Mouse (Mus musculus) ES-E14 (cell line): ENCODE results near the gene Tdrd9. TPM values are rescaled to one million over a fixed set of nuclear protein-coding genes. Genes with fewer than 3 reads are reported as not detected.

Experiments
- DNase-seq: peaks from one replicate; pipeline ENCODE4 v3.0.0-alpha.2; 2013; ENCODE audit warnings: low read depth, low spot score
- H3K27ac ChIP-seq: 2 replicates; pipeline ENCODE4 v1.5.1; 2012; ENCODE audit warnings: low read depth, mild to moderate bottlenecking, low read length, moderate library complexity, mixed read lengths; ENCODE audit not compliant: poor library complexity, insufficient read depth, severe bottlenecking
- H3K36me3 ChIP-seq: 2 replicates; pipeline ENCODE4 v1.6.1; 2012; ENCODE audit warnings: mild to moderate bottlenecking, low read length, moderate library complexity, mixed read lengths; ENCODE audit not compliant: control insufficient read depth, poor library complexity, insufficient read depth, severe bottlenecking
- H3K4me1 ChIP-seq, 2 experiments: fragments of 150-350 bp in 1 of 2; sonication (generic) in 1 of 2; 2 replicates each; pipeline ENCODE4 v1.6.1; 2012; ENCODE audit warnings: low read length in 2 of 2, mild to moderate bottlenecking in 1 of 2, mixed read lengths in 1 of 2; ENCODE audit not compliant: control insufficient read depth in 2 of 2, insufficient read depth in 2 of 2, poor library complexity in 1 of 2
- H3K4me3 ChIP-seq, 2 experiments: fragments of 150-350 bp in 1 of 2; sonication (generic) in 1 of 2; 2 replicates each; pipeline ENCODE4 v1.5.1; 2012; ENCODE audit warnings: low read length in 2 of 2, low read depth in 1 of 2, mild to moderate bottlenecking in 1 of 2, mixed read lengths in 1 of 2; ENCODE audit not compliant: insufficient read depth in 1 of 2, poor library complexity in 1 of 2, severe bottlenecking in 1 of 2
- H3K9ac ChIP-seq: 2 replicates; pipeline ENCODE4 v1.6.1; 2012; ENCODE audit warnings: low read depth, mild to moderate bottlenecking, low read length, mixed read lengths; ENCODE audit not compliant: poor library complexity, insufficient read depth, severe bottlenecking
- H3K9me3 ChIP-seq: fragments of 150-350 bp; sonication (generic); 2 replicates; pipeline ENCODE4 v1.6.1; 2012; ENCODE audit warnings: low read depth, mild to moderate bottlenecking, low read length; ENCODE audit not compliant: control insufficient read depth, insufficient read depth
- CHD2 ChIP-seq: IDR thresholded peaks from 2 replicates; pipeline ENCODE4 v1.6.1; 2014; ENCODE audit warnings: mild to moderate bottlenecking, low read depth, low read length, inconsistent platforms
- HCFC1 ChIP-seq: IDR thresholded peaks from 2 replicates; pipeline ENCODE4 v1.6.1; 2012; ENCODE audit warnings: low read length, inconsistent platforms, borderline replicate concordance; ENCODE audit not compliant: insufficient read depth
- MAFK ChIP-seq: IDR thresholded peaks from 2 replicates; pipeline ENCODE4 v1.6.1; 2014; ENCODE audit warnings: mild to moderate bottlenecking, low read depth, low read length, inconsistent platforms; ENCODE audit not compliant: insufficient read depth
- ZC3H11A ChIP-seq: IDR thresholded peaks from 2 replicates; pipeline ENCODE4 v1.6.1; 2012; ENCODE audit warnings: low read depth, mild to moderate bottlenecking, inconsistent platforms, low read length, borderline replicate concordance
- ZNF384 ChIP-seq: IDR thresholded peaks from 2 replicates; pipeline ENCODE4 v1.6.1; 2012; ENCODE audit warnings: low read depth, low read length, inconsistent platforms
- in situ Hi-C, 2 experiments: fragments of 600-800 bp; cut with MboI; formaldehyde crosslinking; loops; one replicate each; pipeline ENCODE4 v1.15.1; 2025; ENCODE audit warnings: low sequenced_read_pairs in 2 of 2, inconsistent platforms in 1 of 2; ENCODE audit not compliant: unreplicated experiment in 2 of 2
- total RNA-seq: library from RNA; depleted of rRNA; stranded (reverse); fragments of 300-350 nt; gene quantifications from 2 replicates; pipeline ENCODE4 v1.2.3, GENCODE M21; 2012

Tdrd9 gene
- total RNA-seq, 1 experiment = 0.67 TPM

GRCm38 (mm10) chr12:111931411-111932025 is 39.8 kb upstream of the Tdrd9 start:
- no peak overlapping the region for H3K4me3 ChIP-seq
- no peak overlapping the region for H3K27ac ChIP-seq
- peaks cover 4% of the 10 kb centered on the region in 2 experiments; a peak in 3 of 4 replicates for H3K4me1 ChIP-seq
- no peak for TF ChIP-seq HCFC1
- no peak for TF ChIP-seq ZC3H11A
- TF ChIP-seq ZNF384 = no peak
- no peak for TF ChIP-seq CHD2
- no peak for TF ChIP-seq MAFK
- no peaks in the 10 kb centered on the region for H3K9me3 ChIP-seq
- in situ Hi-C loops = no loop called here
- no peaks in the 10 kb centered on the region for H3K36me3 ChIP-seq
- H3K9ac ChIP-seq = no peak overlapping the region
- no peak for DNase-seq

GRCm38 (mm10) chr12:111932513-111932912 is 38.8 kb upstream of the Tdrd9 start:
- in situ Hi-C loops = no loop called here
- Histone ChIP-seq H3K4me3 (no peak overlapping the region), H3K27ac (no peak overlapping the region), H3K9ac (no peak overlapping the region), H3K4me1 (peaks cover 4 to 11% of the 10 kb centered on the region in 2 experiments; a peak in 3 of 4 replicates), H3K9me3 (no peaks in the 10 kb centered on the region), H3K36me3 (no peaks in the 10 kb centered on the region)
- TF ChIP-seq CHD2 (no peak), ZC3H11A (no peak), MAFK (no peak), HCFC1 (no peak), ZNF384 (no peak)
- DNase-seq = no peak

DNA sequence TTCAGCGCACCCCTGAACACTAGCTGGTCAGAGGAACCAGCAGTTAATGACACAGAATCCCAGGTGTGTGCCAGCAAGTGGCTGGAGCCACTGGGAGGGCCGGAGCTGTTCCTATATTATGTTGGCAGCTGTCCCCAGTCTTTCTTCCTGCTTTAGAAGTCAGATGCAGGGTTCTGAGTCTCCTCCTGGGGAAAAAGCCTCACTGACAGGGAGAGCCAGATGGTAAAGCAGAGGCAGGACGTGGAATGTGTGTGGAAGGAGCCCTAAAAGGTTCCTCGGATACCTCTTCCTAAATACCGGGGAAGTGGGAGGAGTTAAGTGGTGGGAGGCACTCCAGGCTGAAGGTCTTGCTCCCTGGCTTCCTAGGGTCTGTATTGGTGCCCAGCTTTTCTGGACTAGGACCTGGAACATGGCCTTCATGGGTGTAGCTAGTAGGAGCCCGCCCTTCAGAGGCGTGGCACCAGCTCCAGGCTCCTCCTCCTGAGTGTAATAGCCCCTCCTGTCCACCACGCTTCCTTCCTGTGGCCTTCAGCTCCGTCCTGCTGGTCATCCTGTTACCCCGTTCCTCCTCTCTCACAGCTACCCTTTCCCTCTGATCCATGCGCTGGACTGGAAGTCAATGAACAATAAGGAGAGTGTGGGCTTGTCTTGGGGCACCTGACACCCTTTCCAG is 38.2 kb upstream of the Tdrd9 start:
- TF ChIP-seq ZC3H11A (no peak), ZNF384 (no peak), MAFK (no peak), HCFC1 (no peak), CHD2 (no peak)
- H3K4me1 ChIP-seq = peaks cover 9 to 17% of the 10 kb centered on the region in 2 experiments
- in situ Hi-C loops = no loop called here
- no peak overlapping the region for H3K27ac ChIP-seq
- no peaks in the 10 kb centered on the region for H3K36me3 ChIP-seq
- no peak overlapping the region for H3K9ac ChIP-seq
- H3K4me3 ChIP-seq = no peak overlapping the region
- H3K9me3 ChIP-seq = no peaks in the 10 kb centered on the region
- DNase-seq = no peak

DNA sequence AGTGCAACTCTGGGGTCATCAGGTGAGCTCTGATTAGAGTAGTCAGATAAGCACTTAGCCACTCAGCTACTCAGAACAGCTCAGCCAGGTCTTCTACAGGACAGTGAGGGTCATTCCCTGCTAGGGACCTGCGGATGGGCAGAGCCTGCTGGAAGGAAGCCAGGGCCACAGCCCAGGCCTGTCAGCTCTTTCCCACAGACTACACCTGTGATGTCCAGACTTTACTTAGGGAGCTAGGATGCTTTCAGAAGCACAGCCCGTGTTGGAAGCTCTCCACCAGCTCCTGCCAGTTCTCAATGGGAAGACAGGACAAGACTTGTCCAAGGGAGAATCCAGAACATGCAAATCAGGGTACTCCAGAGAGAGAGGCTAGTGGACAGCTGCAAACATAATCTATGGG is 37.4 kb upstream of the Tdrd9 start:
- Histone ChIP-seq H3K4me1 (peaks cover 10 to 25% of the 10 kb centered on the region in 2 experiments), H3K9me3 (no peaks in the 10 kb centered on the region), H3K36me3 (no peaks in the 10 kb centered on the region), H3K9ac (no peak overlapping the region), H3K27ac (no peak overlapping the region), H3K4me3 (no peak overlapping the region)
- in situ Hi-C loops = no loop called here
- TF ChIP-seq HCFC1 = no peak
- no peak for TF ChIP-seq ZC3H11A
- no peak for TF ChIP-seq MAFK
- no peak for TF ChIP-seq ZNF384
- no peak for TF ChIP-seq CHD2
- DNase-seq = no peak
